Mouse (Mus musculus): ENCODE results near the gene Pcsk1n.

The Pcsk1n gene

GRCm38 (mm10) chrX:7947108-7947899, 27.7 kb downstream of the Pcsk1n start, which contains the start of gene Hdac6:
Gene Hdac6 (minus strand): TSS chrX:7947889.
- no peak for DNase-seq (ENCODE audit: low spot score in 2 of 2)

- peak; percentile 90 to 95 for DNase-seq (ENCODE audit: low spot score in 2 of 2)
These were observed 28.4 kb downstream of the Pcsk1n start for GRCm38 (mm10) chrX:7947900-7948492.

- DNase-seq (ENCODE audit: low spot score in 2 of 2): no peak
These were observed 30.5 kb downstream of the Pcsk1n start for GRCm38 (mm10) chrX:7950091-7950490.

GRCm38 (mm10) chrX:7958868-7959267, 39.2 kb downstream of the Pcsk1n start:
- no peak for DNase-seq (ENCODE audit: low spot score in 2 of 2)

- DNase-seq (ENCODE audit: low spot score in 2 of 2): no peak
These were observed 44.4 kb downstream of the Pcsk1n start for GRCm38 (mm10) chrX:7963829-7964626.

- DNase-seq (ENCODE audit: low spot score in 2 of 2): no peak
These were observed 46.5 kb downstream of the Pcsk1n start for GRCm38 (mm10) chrX:7966161-7966560.

- no peak for DNase-seq (ENCODE audit: low spot score in 2 of 2)
These were observed 48.1 kb downstream of the Pcsk1n start for GRCm38 (mm10) chrX:7967596-7968201.

- DNase-seq (ENCODE audit: low spot score in 2 of 2): no peak
These were observed 48.6 kb downstream of the Pcsk1n start for GRCm38 (mm10) chrX:7968226-7968625.

- no peak for DNase-seq (ENCODE audit: low spot score in 2 of 2)
These were observed 49.3 kb downstream of the Pcsk1n start for GRCm38 (mm10) chrX:7968899-7969298.

- no peak for DNase-seq (ENCODE audit: low spot score in 2 of 2)
These were observed 51.7 kb downstream of the Pcsk1n start for GRCm38 (mm10) chrX:7971292-7971691.
